Mouse (Mus musculus) liver, embryonic 14 days (tissue): ENCODE results near the gene Ccdc157. TPM values are rescaled to one million over a fixed set of nuclear protein-coding genes. Genes with fewer than 3 reads are reported as not detected.

Source experiments
- polyA plus RNA-seq: library from polyadenylated mRNA; depleted of rRNA; stranded (reverse); fragments of >200 nt; gene quantifications from 2 replicates; pipeline ENCODE4 v1.2.3, GENCODE M21; 2012; rRNA removed

Ccdc157 gene
- 0.90 and 0.99 TPM in 2 replicates for polyA plus RNA-seq

GRCm38 (mm10) chr11:4159808-4160708 lies at the start of gene Ccdc157, which contains the start of gene Sf3a1:
Ccdc157 (minus strand) TSS chr11:4160293.
Sf3a1 (plus strand) TSS chr11:4160350.

GRCm38 (mm10) chr11:4186486-4187317 lies 26.6 kb upstream of the Ccdc157 start, which contains the start of gene Tbc1d10a:
Tbc1d10a (plus strand) TSS chr11:4186789.

DNA sequence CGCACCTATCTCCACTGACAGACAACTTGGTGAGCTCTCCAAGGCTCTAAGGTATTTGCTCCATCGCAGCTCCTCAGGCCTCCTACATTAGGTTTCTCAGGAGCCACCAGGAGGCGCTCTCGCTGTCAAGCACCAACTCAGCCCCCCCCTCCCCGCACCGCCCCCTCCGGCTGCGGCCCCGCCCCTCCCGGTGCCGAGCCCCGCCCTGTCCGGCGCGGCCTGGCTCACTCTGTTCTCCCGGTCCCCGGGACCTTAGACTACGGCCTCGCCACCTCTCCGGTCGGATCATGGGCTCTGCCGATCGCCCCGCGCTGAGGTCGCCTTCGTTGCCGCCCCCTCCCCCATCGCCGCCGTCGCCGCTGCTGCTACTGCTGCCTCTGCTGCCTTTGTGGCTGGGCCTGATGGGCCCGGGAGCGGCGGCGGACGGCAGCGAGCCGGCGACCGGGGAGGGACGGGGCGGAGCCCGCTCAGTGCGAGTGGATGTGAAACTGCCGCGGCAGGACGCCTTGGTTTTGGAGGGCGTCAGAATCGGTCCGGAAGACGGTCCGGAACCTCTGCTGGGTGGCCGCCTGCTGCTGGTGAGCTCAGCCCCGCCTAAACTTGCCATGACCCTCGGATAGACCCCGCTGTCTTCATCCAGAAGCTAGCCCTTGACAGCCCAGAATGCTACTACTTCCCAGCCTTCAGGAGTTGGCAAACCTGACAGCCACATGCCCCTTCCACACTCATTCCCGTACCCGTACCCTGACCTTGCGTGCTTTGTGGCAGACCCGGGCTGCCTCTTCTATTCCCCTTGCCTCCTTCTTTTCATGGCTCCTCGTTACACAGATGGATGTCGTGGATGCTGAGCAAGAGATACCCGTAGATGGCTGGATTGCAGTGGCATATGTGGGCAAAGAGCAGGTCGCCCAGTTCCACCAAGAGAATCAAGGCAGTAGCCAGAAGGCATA lies 24.8 kb downstream of the Ccdc157 start, which contains the start of gene Rnf215:
Rnf215 (plus strand) TSS at position 217 of the 950 bp plus-strand sequence.

DNA sequence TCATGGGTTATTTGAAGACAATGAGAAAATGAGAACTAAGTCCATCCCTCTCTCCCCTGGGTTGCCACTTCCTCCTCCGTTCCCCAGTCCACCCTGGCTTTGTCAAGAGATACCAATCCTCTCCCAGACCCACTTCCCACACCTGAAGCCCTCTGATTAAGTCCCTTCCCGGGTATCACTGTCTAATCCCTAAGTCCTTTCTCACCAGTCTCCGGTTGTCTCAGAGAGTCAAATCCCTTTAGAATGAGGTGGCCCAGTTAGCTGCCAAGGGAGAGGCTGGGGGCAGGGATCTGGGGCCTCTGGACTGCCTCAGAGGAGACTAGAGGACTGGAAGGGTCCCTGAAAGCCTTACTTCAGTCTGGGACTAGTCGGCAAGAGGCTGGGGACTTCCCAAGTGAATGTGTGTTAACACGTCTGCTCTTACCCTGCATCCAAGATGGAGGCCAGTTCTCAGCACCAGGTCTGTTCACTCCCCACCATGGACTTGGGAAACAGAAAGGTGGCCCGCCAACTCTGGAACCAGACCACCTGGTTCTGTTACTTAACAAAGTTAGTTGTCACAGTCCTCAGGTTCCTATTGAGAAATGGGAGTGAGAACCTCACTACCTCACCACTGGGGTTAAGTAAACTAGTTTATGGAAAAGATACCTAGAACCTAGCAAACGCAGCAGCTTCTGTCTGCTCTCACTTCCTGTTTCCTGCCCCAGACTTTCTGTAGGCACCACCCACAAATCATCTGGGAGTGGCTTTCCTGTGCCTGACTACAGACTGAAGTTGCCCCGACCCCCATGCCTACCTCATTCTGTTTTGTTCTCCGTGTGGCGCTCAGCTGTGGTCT lies 37.1 kb downstream of the Ccdc157 start, which contains the start of gene Sec14l2:
Sec14l2 (minus strand) TSS at position 674 of the 838 bp plus-strand sequence.

GRCm38 (mm10) chr11:4095171-4096053 lies 64.7 kb downstream of the Ccdc157 start, which contains the start of gene Mtfp1:
Mtfp1 (minus strand) TSS chr11:4095445.

Other genes starting within 250 kb of the Ccdc157 start
- gene Slc35e4, start 245.6 kb downstream of the Ccdc157 start, polyA plus RNA-seq, result 0.27 and 0.32 TPM in 2 replicates
- 12.6 and 15.1 TPM in 2 replicates for gene Tcn2, start 228.1 kb downstream of the Ccdc157 start, polyA plus RNA-seq
- gene Pes1, start 196.3 kb downstream of the Ccdc157 start, polyA plus RNA-seq, result 37.2 and 39.6 TPM in 2 replicates
- gene 4930556J24Rik, start 183.5 kb downstream of the Ccdc157 start, polyA plus RNA-seq, result not detected in 2 replicates
- gene Gal3st1, start 176.7 kb downstream of the Ccdc157 start, polyA plus RNA-seq, result 0.90 and 1.0 TPM in 2 replicates
- 0.99 and 1.0 TPM in 2 replicates for gene Sec14l4, start 128.8 kb downstream of the Ccdc157 start, polyA plus RNA-seq
- gene Sec14l3, start 95.5 kb downstream of the Ccdc157 start, polyA plus RNA-seq, result not detected in 2 replicates
- gene Mtfp1, start 64.8 kb downstream of the Ccdc157 start, polyA plus RNA-seq, result 13.6 and 14.1 TPM in 2 replicates
- 9.1 and 9.8 TPM in 2 replicates for gene Sec14l2, start 36.9 kb downstream of the Ccdc157 start, polyA plus RNA-seq
- gene Rnf215, start 25.1 kb downstream of the Ccdc157 start, polyA plus RNA-seq, result 4.6 and 5.5 TPM in 2 replicates
- gene Sf3a1, start 57 bp upstream of the Ccdc157 start, polyA plus RNA-seq, result 19.2 and 20.7 TPM in 2 replicates
- 6.1 TPM in 2 replicates for gene Tbc1d10a, start 26.5 kb upstream of the Ccdc157 start, polyA plus RNA-seq
- 0.94 and 0.98 TPM in 2 replicates for gene Castor1, start 57.9 kb upstream of the Ccdc157 start, polyA plus RNA-seq
- 0.59 and 0.83 TPM in 2 replicates for gene Osm, start 76.1 kb upstream of the Ccdc157 start, polyA plus RNA-seq
- 0.01 and 0.02 TPM in 2 replicates for gene Lif, start 97.3 kb upstream of the Ccdc157 start, polyA plus RNA-seq